ENCODE assay signal across 12 mouse cellular contexts in the genomic region with DNA sequence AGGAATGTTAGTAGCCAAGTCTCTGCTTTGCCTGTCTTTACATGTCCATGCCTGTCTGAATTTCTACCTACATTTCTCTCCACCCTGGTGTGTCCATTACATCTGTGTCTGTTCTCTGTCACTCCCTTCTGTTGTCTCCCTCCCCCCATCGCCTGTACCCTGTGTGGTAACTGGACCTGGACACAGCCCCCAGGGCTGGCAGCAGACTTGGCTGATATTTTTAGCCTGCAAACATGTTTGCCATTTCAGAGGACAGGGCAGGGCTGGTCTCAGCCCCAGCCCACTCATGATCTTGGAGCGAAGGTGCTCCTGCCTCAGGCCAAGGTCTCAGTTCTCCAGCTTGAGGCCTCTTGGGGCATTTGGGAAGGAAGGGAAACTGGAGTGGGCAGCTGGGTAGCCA. TPM values are rescaled to one million over a fixed set of nuclear protein-coding genes. Genes with fewer than 3 reads are reported as not detected.
DNase-seq lines count a peak whose midpoint lies in the region; ATAC-seq lines count a peak whose summit lies in the region.
"Had no signal": no experiment of that assay in that cellular context is flagged by ENCODE, and none has a peak within 500 bp of the region (broad histone marks: within the 10 kb centered on the region; RNA-seq: fewer than 3 reads in every experiment).

No protein-coding gene starts in this region.

- no peaks in the 10 kb centered on the region for H3K9me3 ChIP-seq in heart, embryonic 12.5 days (replicated peaks)
- H3K9me3 ChIP-seq in limb, embryonic 15.5 days, result no peaks in the 10 kb centered on the region
- H3K9me3 ChIP-seq in hindbrain, embryonic 12.5 days (replicated peaks), result no peaks in the 10 kb centered on the region
- no peaks in the 10 kb centered on the region for H3K9me3 ChIP-seq in kidney, embryonic 15.5 days (replicated peaks)
- H3K9me3 ChIP-seq: liver, embryonic 13.5 days had no signal

- no peak overlapping the region; the same call in 1 of the 2 replicates for H3K9ac ChIP-seq in heart, embryonic 12.5 days
- no peak overlapping the region for H3K9ac ChIP-seq in limb, embryonic 15.5 days
- H3K9ac ChIP-seq in hindbrain, embryonic 12.5 days, result no peak overlapping the region
- no peak overlapping the region for H3K9ac ChIP-seq in kidney, embryonic 15.5 days
- H3K9ac ChIP-seq: liver, embryonic 13.5 days had no signal

- H3K27ac ChIP-seq in brown adipose tissue, adult 24 weeks (replicated peaks; ENCODE audit: low read depth, low read length), result no peak overlapping the region
- peak overlapping the region; percentile 95 for H3K27ac ChIP-seq in heart, embryonic 12.5 days (ENCODE audit: poor library complexity, severe bottlenecking)
- peak overlapping the region; percentile 99 for H3K27ac ChIP-seq in limb, embryonic 15.5 days
- H3K27ac ChIP-seq in hindbrain, embryonic 12.5 days, result no peak overlapping the region
- no peak overlapping the region; the same call in 1 of the 2 replicates for H3K27ac ChIP-seq in kidney, embryonic 15.5 days
- H3K27ac ChIP-seq: liver, embryonic 13.5 days had no signal

- DNase-seq in heart, adult 18-20 months, result peak; percentile 68 to 74
- no peak for DNase-seq in heart, adult 8-10 months (ENCODE audit: low spot score)
- no peak for DNase-seq in right cerebral cortex, adult 18-20 months
- DNase-seq: kidney, adult 11 months; layer of hippocampus, adult 9-11 months; liver, embryonic 13.5 days had no signal

- whole genome bisulfite sequencing in heart, embryonic 12.5 days, result 20% methylated on average over 2 of the region's 2 CpGs
- 28% methylated on average over 2 of the region's 2 CpGs for WGBS in limb, embryonic 15.5 days
- 58% methylated on average over 2 of the region's 2 CpGs for WGBS in hindbrain, embryonic 12.5 days
- 54% methylated on average over 2 of the region's 2 CpGs for WGBS in kidney, embryonic 15.5 days

- ATAC-seq in heart, embryonic 12.5 days (ENCODE audit: insufficient number of reproducible peaks, low FRiP score), result peak; percentile 15; the same call in 1 of the 2 replicates
- no peak for ATAC-seq in limb, embryonic 15.5 days (ENCODE audit: insufficient number of reproducible peaks, low FRiP score, low TSS enrichment, low read depth)
- no peak for ATAC-seq in hindbrain, embryonic 12.5 days (ENCODE audit: low FRiP score)
- ATAC-seq in kidney, embryonic 15.5 days (replicated peaks; ENCODE audit: low FRiP score), result no peak
- ATAC-seq: midbrain, embryonic 16.5 days had no signal

- peak overlapping the region; percentile 71 for H3K4me2 ChIP-seq in heart, embryonic 12.5 days
- H3K4me2 ChIP-seq in limb, embryonic 15.5 days, result peak overlapping the region; percentile 70
- H3K4me2 ChIP-seq in hindbrain, embryonic 12.5 days (replicated peaks), result no peak overlapping the region
- H3K4me2 ChIP-seq in kidney, embryonic 15.5 days, result no peak overlapping the region

- no peaks in the 10 kb centered on the region for H3K27me3 ChIP-seq in heart, embryonic 12.5 days (replicated peaks)
- no peaks in the 10 kb centered on the region for H3K27me3 ChIP-seq in limb, embryonic 15.5 days
- H3K27me3 ChIP-seq in hindbrain, embryonic 12.5 days, result peaks cover 47% of the 10 kb centered on the region
- no peaks in the 10 kb centered on the region for H3K27me3 ChIP-seq in kidney, embryonic 15.5 days

- peaks cover 17% of the 10 kb centered on the region for H3K4me1 ChIP-seq in brown adipose tissue, adult 24 weeks (ENCODE audit: control insufficient read depth, insufficient read depth, insufficient read length, low read length)
- H3K4me1 ChIP-seq in heart, embryonic 12.5 days (replicated peaks), result peaks cover 84% of the 10 kb centered on the region
- H3K4me1 ChIP-seq in limb, embryonic 15.5 days, result peaks cover 68% of the 10 kb centered on the region
- H3K4me1 ChIP-seq in hindbrain, embryonic 12.5 days, result peaks cover 61% of the 10 kb centered on the region
- peaks cover 71% of the 10 kb centered on the region for H3K4me1 ChIP-seq in kidney, embryonic 15.5 days

- H3K4me3 ChIP-seq in brown adipose tissue, adult 24 weeks (ENCODE audit: insufficient read depth, low read depth, low read length), result peak overlapping the region; percentile 92; the same call in 1 of the 2 replicates
- H3K4me3 ChIP-seq in heart, embryonic 12.5 days, result no peak overlapping the region
- 0 out of 2 replicates have a peak overlapping the region, but pooled peaks have one; percentile 85 for H3K4me3 ChIP-seq in limb, embryonic 15.5 days
- no peak overlapping the region for H3K4me3 ChIP-seq in hindbrain, embryonic 12.5 days
- H3K4me3 ChIP-seq in kidney, embryonic 15.5 days (replicated peaks), result no peak overlapping the region
- H3K4me3 ChIP-seq: liver, embryonic 13.5 days had no signal

- H3K36me3 ChIP-seq in heart, embryonic 12.5 days, result no peaks in the 10 kb centered on the region
- H3K36me3 ChIP-seq in limb, embryonic 15.5 days, result no peaks in the 10 kb centered on the region
- H3K36me3 ChIP-seq in hindbrain, embryonic 12.5 days, result no peaks in the 10 kb centered on the region
- H3K36me3 ChIP-seq in kidney, embryonic 15.5 days, result no peaks in the 10 kb centered on the region
- H3K36me3 ChIP-seq: liver, embryonic 13.5 days had no signal

RNA-seq across cellular contexts. Expression of a gene that starts 1.3 kb away (rescaled TPM):
- total RNA-seq in heart, adult 18-20 months (2021), result 100 to 1,000 TPM; 341 to 356 TPM
- 100 to 1,000 TPM; 332 to 446 (median 375) TPM for total RNA-seq in heart, adult 8-10 months (2022)
- polyA plus RNA-seq in brown adipose tissue, adult 24 weeks (2012; ENCODE audit: insufficient read depth, insufficient read length, missing spikeins), result 133 and 177 TPM in 2 replicates
- 26.0 and 27.1 TPM in 2 replicates for polyA plus RNA-seq in heart, embryonic 12.5 days (2016; fragmentation: Nextera tagmentation; extraction: Ambion mirVana)
- polyA plus RNA-seq in limb, embryonic 15.5 days (2015; fragmentation: Nextera tagmentation; extraction: Ambion mirVana), result 96.4 and 104 TPM in 2 replicates
- polyA plus RNA-seq in hindbrain, embryonic 12.5 days (2016; fragmentation: Nextera tagmentation; extraction: Ambion mirVana), result 12.7 and 15.4 TPM in 2 replicates
- 17.3 and 18.2 TPM in 2 replicates for polyA plus RNA-seq in kidney, embryonic 15.5 days (2015; fragmentation: Nextera tagmentation; extraction: Ambion mirVana)

RNA-seq across cellular contexts. Expression of a gene that starts 21.0 kb away (rescaled TPM):
- 100 to 1,000 TPM; 239 to 257 TPM for total RNA-seq in heart, adult 18-20 months (2021)
- 100 to 1,000 TPM; 209 to 232 (median 227) TPM for total RNA-seq in heart, adult 8-10 months (2022)
- polyA plus RNA-seq in brown adipose tissue, adult 24 weeks (2012; ENCODE audit: insufficient read depth, insufficient read length, missing spikeins), result 134 and 135 TPM in 2 replicates
- 281 and 282 TPM in 2 replicates for polyA plus RNA-seq in heart, embryonic 12.5 days (2016; fragmentation: Nextera tagmentation; extraction: Ambion mirVana)
- 467 and 482 TPM in 2 replicates for polyA plus RNA-seq in limb, embryonic 15.5 days (2015; fragmentation: Nextera tagmentation; extraction: Ambion mirVana)
- 352 and 372 TPM in 2 replicates for polyA plus RNA-seq in hindbrain, embryonic 12.5 days (2016; fragmentation: Nextera tagmentation; extraction: Ambion mirVana)
- 467 and 476 TPM in 2 replicates for polyA plus RNA-seq in kidney, embryonic 15.5 days (2015; fragmentation: Nextera tagmentation; extraction: Ambion mirVana)

RNA-seq across cellular contexts. Expression of a gene that starts 34.2 kb away (rescaled TPM):
- 1 to 10 TPM; 8.2 to 9.5 TPM for total RNA-seq in heart, adult 18-20 months (2021)
- 10 to 100 TPM in 1 of 4 experiments, 1 to 10 TPM in 3; 8.1 to 10.3 (median 8.6) TPM for total RNA-seq in heart, adult 8-10 months (2022)
- 6.9 and 7.5 TPM in 2 replicates for polyA plus RNA-seq in brown adipose tissue, adult 24 weeks (2012; ENCODE audit: insufficient read depth, insufficient read length, missing spikeins)
- polyA plus RNA-seq in heart, embryonic 12.5 days (2016; fragmentation: Nextera tagmentation; extraction: Ambion mirVana), result 17.1 and 19.4 TPM in 2 replicates
- polyA plus RNA-seq in limb, embryonic 15.5 days (2015; fragmentation: Nextera tagmentation; extraction: Ambion mirVana), result 29.3 and 30.0 TPM in 2 replicates
- polyA plus RNA-seq in hindbrain, embryonic 12.5 days (2016; fragmentation: Nextera tagmentation; extraction: Ambion mirVana), result 32.3 and 35.7 TPM in 2 replicates
- 32.9 and 33.5 TPM in 2 replicates for polyA plus RNA-seq in kidney, embryonic 15.5 days (2015; fragmentation: Nextera tagmentation; extraction: Ambion mirVana)

RNA-seq across cellular contexts. Expression of a gene that starts 46.1 kb away (rescaled TPM):
- 10 to 100 TPM; 28.8 to 30.1 TPM for total RNA-seq in heart, adult 18-20 months (2021)
- 10 to 100 TPM; 28.2 to 33.7 (median 30.4) TPM for total RNA-seq in heart, adult 8-10 months (2022)
- polyA plus RNA-seq in brown adipose tissue, adult 24 weeks (2012; ENCODE audit: insufficient read depth, insufficient read length, missing spikeins), result 28.2 and 30.6 TPM in 2 replicates
- polyA plus RNA-seq in heart, embryonic 12.5 days (2016; fragmentation: Nextera tagmentation; extraction: Ambion mirVana), result 106 and 115 TPM in 2 replicates
- 155 and 160 TPM in 2 replicates for polyA plus RNA-seq in limb, embryonic 15.5 days (2015; fragmentation: Nextera tagmentation; extraction: Ambion mirVana)
- 174 and 185 TPM in 2 replicates for polyA plus RNA-seq in hindbrain, embryonic 12.5 days (2016; fragmentation: Nextera tagmentation; extraction: Ambion mirVana)
- 166 and 168 TPM in 2 replicates for polyA plus RNA-seq in kidney, embryonic 15.5 days (2015; fragmentation: Nextera tagmentation; extraction: Ambion mirVana)

RNA-seq across cellular contexts. Expression of a gene that starts 58.5 kb away (rescaled TPM):
- total RNA-seq in heart, adult 18-20 months (2021), result 1 to 10 TPM; 5.7 to 7.6 TPM
- 1 to 10 TPM; 7.2 to 9.1 (median 7.5) TPM for total RNA-seq in heart, adult 8-10 months (2022)
- 11.6 and 12.9 TPM in 2 replicates for polyA plus RNA-seq in brown adipose tissue, adult 24 weeks (2012; ENCODE audit: insufficient read depth, insufficient read length, missing spikeins)
- 13.3 and 13.5 TPM in 2 replicates for polyA plus RNA-seq in heart, embryonic 12.5 days (2016; fragmentation: Nextera tagmentation; extraction: Ambion mirVana)
- 41.8 and 42.7 TPM in 2 replicates for polyA plus RNA-seq in limb, embryonic 15.5 days (2015; fragmentation: Nextera tagmentation; extraction: Ambion mirVana)
- polyA plus RNA-seq in hindbrain, embryonic 12.5 days (2016; fragmentation: Nextera tagmentation; extraction: Ambion mirVana), result 17.0 and 17.1 TPM in 2 replicates
- polyA plus RNA-seq in kidney, embryonic 15.5 days (2015; fragmentation: Nextera tagmentation; extraction: Ambion mirVana), result 28.7 and 33.5 TPM in 2 replicates

Comparison
In these comparisons a context has a peak if more than half of its experiments do, and no peak if none do; other contexts are left out.
1. DNase-seq: peak in heart, adult 18-20 months (2 of 2); none in heart, adult 8-10 months (single experiment) and right cerebral cortex, adult 18-20 months (single experiment).
2. H3K27ac ChIP-seq: peak in heart, embryonic 12.5 days (single experiment) and limb, embryonic 15.5 days (single experiment); none in brown adipose tissue, adult 24 weeks (single experiment), hindbrain, embryonic 12.5 days (single experiment) and kidney, embryonic 15.5 days (single experiment).
3. H3K4me3 ChIP-seq: peak in brown adipose tissue, adult 24 weeks (single experiment) and limb, embryonic 15.5 days (single experiment); none in heart, embryonic 12.5 days (single experiment), hindbrain, embryonic 12.5 days (single experiment) and kidney, embryonic 15.5 days (single experiment).
4. H3K4me2 ChIP-seq: peak in heart, embryonic 12.5 days (single experiment) and limb, embryonic 15.5 days (single experiment); none in hindbrain, embryonic 12.5 days (single experiment) and kidney, embryonic 15.5 days (single experiment).